Mouse (Mus musculus) layer of hippocampus, adult 11-12 months (tissue): Measurements from ENCODE around the gene Pdzd2.

Source experiments
- DNase-seq: peaks from one replicate; pipeline ENCODE4 v3.0.0; 2022; ENCODE audit warnings: low spot score

The Pdzd2 gene

GRCm38 (mm10) chr15:12533254-12533653 lies 206.5 kb downstream of the Pdzd2 start:
- DNase-seq, result no peak

GRCm38 (mm10) chr15:12532568-12532967 lies 207.2 kb downstream of the Pdzd2 start:
- DNase-seq, result no peak

GRCm38 (mm10) chr15:12522810-12523209 lies 216.9 kb downstream of the Pdzd2 start:
- no peak for DNase-seq

GRCm38 (mm10) chr15:12520292-12520691 lies 219.4 kb downstream of the Pdzd2 start:
- DNase-seq, result no peak

GRCm38 (mm10) chr15:12518370-12518973 lies 221.3 kb downstream of the Pdzd2 start:
- no peak for DNase-seq

GRCm38 (mm10) chr15:12517314-12517813 lies 222.4 kb downstream of the Pdzd2 start:
- DNase-seq, result no peak

GRCm38 (mm10) chr15:12515272-12515844 lies 224.4 kb downstream of the Pdzd2 start:
- no peak for DNase-seq

- no peak for DNase-seq
These were observed 226.2 kb downstream of the Pdzd2 start for GRCm38 (mm10) chr15:12513526-12513925.

GRCm38 (mm10) chr15:12508765-12509377 lies 230.9 kb downstream of the Pdzd2 start:
- no peak for DNase-seq

- no peak for DNase-seq
These were observed 232.2 kb downstream of the Pdzd2 start for GRCm38 (mm10) chr15:12507523-12507922.

- DNase-seq, result no peak
These were observed 233.2 kb downstream of the Pdzd2 start for GRCm38 (mm10) chr15:12506514-12506913.

GRCm38 (mm10) chr15:12506085-12506484 lies 233.6 kb downstream of the Pdzd2 start:
- DNase-seq, result no peak

- DNase-seq, result no peak
These were observed 234.2 kb downstream of the Pdzd2 start for GRCm38 (mm10) chr15:12505556-12505955.

GRCm38 (mm10) chr15:12503907-12504306 lies 235.8 kb downstream of the Pdzd2 start:
- DNase-seq, result no peak

- no peak for DNase-seq
These were observed 237.7 kb downstream of the Pdzd2 start for GRCm38 (mm10) chr15:12501924-12502548.

GRCm38 (mm10) chr15:12500674-12501073 lies 239.1 kb downstream of the Pdzd2 start:
- no peak for DNase-seq

- DNase-seq, result no peak
These were observed 245.6 kb downstream of the Pdzd2 start for GRCm38 (mm10) chr15:12494084-12494483.

- no peak for DNase-seq
These were observed 246.5 kb downstream of the Pdzd2 start for GRCm38 (mm10) chr15:12493258-12493657.

- DNase-seq, result peak; percentile 64
These were observed 248.8 kb downstream of the Pdzd2 start for GRCm38 (mm10) chr15:12490969-12491368.

GRCm38 (mm10) chr15:12490527-12490926 lies 249.2 kb downstream of the Pdzd2 start:
- no peak for DNase-seq

- no peak for DNase-seq
These were observed 251.4 kb downstream of the Pdzd2 start for GRCm38 (mm10) chr15:12488316-12488715.

GRCm38 (mm10) chr15:12481261-12481660 lies 258.5 kb downstream of the Pdzd2 start:
- DNase-seq, result no peak

- DNase-seq, result no peak
These were observed 259.4 kb downstream of the Pdzd2 start for GRCm38 (mm10) chr15:12480369-12480768.
